Mouse (Mus musculus): ENCODE results near the gene Akt2. TPM values are rescaled to one million over a fixed set of nuclear protein-coding genes. Genes with fewer than 3 reads are reported as not detected.

Akt2 gene
- polyA plus RNA-seq, 1 experiment from 2014 or later = 106 TPM

Other genes with a start within 250 kb of the Akt2 start
- 61.5 and 70.6 TPM in 2 replicates for gene Shkbp1, start 235.5 kb upstream of the Akt2 start, polyA plus RNA-seq (2015; fragmentation: Nextera tagmentation; extraction: Ambion mirVana)
- not detected in 2 replicates for gene Gm20479, start 234.1 kb upstream of the Akt2 start, polyA plus RNA-seq (2015; fragmentation: Nextera tagmentation; extraction: Ambion mirVana)
- gene Sptbn4, start 143.9 kb upstream of the Akt2 start, polyA plus RNA-seq (2015; fragmentation: Nextera tagmentation; extraction: Ambion mirVana) = 0.56 and 0.73 TPM in 2 replicates
- 46.1 and 52.9 TPM in 2 replicates for gene Blvrb, start 143.6 kb upstream of the Akt2 start, polyA plus RNA-seq (2015; fragmentation: Nextera tagmentation; extraction: Ambion mirVana)
- gene Sertad3, start 117.8 kb upstream of the Akt2 start, polyA plus RNA-seq (2015; fragmentation: Nextera tagmentation; extraction: Ambion mirVana) = 33.6 and 38.2 TPM in 2 replicates
- gene Sertad1, start 104.6 kb upstream of the Akt2 start, polyA plus RNA-seq (2015; fragmentation: Nextera tagmentation; extraction: Ambion mirVana) = 34.7 and 40.1 TPM in 2 replicates
- gene Prx, start 92.2 kb upstream of the Akt2 start, polyA plus RNA-seq (2015; fragmentation: Nextera tagmentation; extraction: Ambion mirVana) = 5.8 and 6.3 TPM in 2 replicates
- 0.92 and 1.1 TPM in 2 replicates for gene Hipk4, start 68.3 kb upstream of the Akt2 start, polyA plus RNA-seq (2015; fragmentation: Nextera tagmentation; extraction: Ambion mirVana)
- 76.5 and 81.8 TPM in 2 replicates for gene Pld3, start 38.3 kb upstream of the Akt2 start, polyA plus RNA-seq (2015; fragmentation: Nextera tagmentation; extraction: Ambion mirVana)
- gene 2310022A10Rik, start 38.3 kb upstream of the Akt2 start, polyA plus RNA-seq (2015; fragmentation: Nextera tagmentation; extraction: Ambion mirVana) = 31.3 and 32.8 TPM in 2 replicates
- gene Ttc9b, start 62.4 kb downstream of the Akt2 start, polyA plus RNA-seq (2015; fragmentation: Nextera tagmentation; extraction: Ambion mirVana) = 1.1 TPM in 2 replicates
- gene Map3k10, start 83.0 kb downstream of the Akt2 start, polyA plus RNA-seq (2015; fragmentation: Nextera tagmentation; extraction: Ambion mirVana) = 9.3 and 13.0 TPM in 2 replicates
- gene Zfp607b, start 97.8 kb downstream of the Akt2 start, polyA plus RNA-seq (2015; fragmentation: Nextera tagmentation; extraction: Ambion mirVana) = 5.3 TPM in 2 replicates
- 47.9 and 49.9 TPM in 2 replicates for gene Zfp60, start 139.8 kb downstream of the Akt2 start, polyA plus RNA-seq (2015; fragmentation: Nextera tagmentation; extraction: Ambion mirVana)
- gene Zfp626, start 215.6 kb downstream of the Akt2 start, polyA plus RNA-seq (2015; fragmentation: Nextera tagmentation; extraction: Ambion mirVana) = 2.7 and 2.9 TPM in 2 replicates
- 9.5 and 10.0 TPM in 2 replicates for gene Zfp59, start 247.1 kb downstream of the Akt2 start, polyA plus RNA-seq (2015; fragmentation: Nextera tagmentation; extraction: Ambion mirVana)

All from embryonic facial prominence, embryonic 13.5 days (tissue).